Mouse (Mus musculus): Measurements from ENCODE around the gene Man1b1.

DNA sequence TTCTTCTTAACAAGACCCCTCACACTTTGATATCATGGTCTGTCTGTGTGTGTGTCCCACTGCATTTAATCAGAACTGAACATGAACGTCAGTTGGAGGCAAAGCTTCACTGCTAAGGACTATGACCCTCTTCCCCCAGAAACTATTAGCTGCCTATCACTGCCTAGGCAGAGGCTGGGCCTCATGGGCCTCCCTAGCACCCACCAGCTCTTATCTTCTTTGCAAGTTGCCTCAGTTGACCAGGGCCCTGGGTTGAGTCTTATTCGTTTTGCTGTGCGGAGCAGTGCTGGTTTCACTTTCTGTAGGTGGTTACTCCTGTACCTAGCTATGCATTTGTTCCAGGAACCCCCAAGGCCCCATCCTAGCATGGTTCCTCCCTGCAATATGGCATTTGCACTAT, 37.9 kb downstream of the Man1b1 start:
- TF ChIP-seq CTCF (IDR thresholded peaks at IDR 0.05; ENCODE audit: low read depth) (no peak), EP300 (IDR thresholded peaks at IDR 0.05; ENCODE audit: low read depth) (0 out of 2 replicates have a peak, but pooled peaks have one; percentile 13)

All from liver, postnatal 0 days (tissue).